Mouse (Mus musculus): ENCODE measurements around the gene Mycbpap.

Gene Mycbpap

GRCm38 (mm10) chr11:94521219-94521843 lies at the start of gene Mycbpap:
Gene Mycbpap (minus strand): TSS chr11:94521742.
- no peak for TF ChIP-seq GATA4 (IDR thresholded peaks at IDR 0.05; ENCODE audit: insufficient replicate concordance, low read length)

- TF ChIP-seq GATA4 (IDR thresholded peaks at IDR 0.05; ENCODE audit: insufficient replicate concordance, low read length): peak; percentile 79; the same call in 1 of the 2 replicates
These were observed 49.1 kb upstream of the Mycbpap start for GRCm38 (mm10) chr11:94570612-94571011.

- TF ChIP-seq GATA4 (IDR thresholded peaks at IDR 0.05; ENCODE audit: insufficient replicate concordance, low read length): no peak
These were observed 45.8 kb upstream of the Mycbpap start for GRCm38 (mm10) chr11:94567326-94567725.

- no peak for TF ChIP-seq GATA4 (IDR thresholded peaks at IDR 0.05; ENCODE audit: insufficient replicate concordance, low read length)
These were observed 45.0 kb upstream of the Mycbpap start for GRCm38 (mm10) chr11:94566534-94566933.

GRCm38 (mm10) chr11:94565151-94565479 lies 43.6 kb upstream of the Mycbpap start:
- TF ChIP-seq GATA4 (IDR thresholded peaks at IDR 0.05; ENCODE audit: insufficient replicate concordance, low read length): no peak

GRCm38 (mm10) chr11:94564437-94565150 lies 43.1 kb upstream of the Mycbpap start, which contains the start of gene Chad:
Gene Chad (plus strand): TSS chr11:94565047.
- no peak for TF ChIP-seq GATA4 (IDR thresholded peaks at IDR 0.05; ENCODE audit: insufficient replicate concordance, low read length)

GRCm38 (mm10) chr11:94563821-94564220 lies 42.3 kb upstream of the Mycbpap start:
- TF ChIP-seq GATA4 (IDR thresholded peaks at IDR 0.05; ENCODE audit: insufficient replicate concordance, low read length): no peak

- TF ChIP-seq GATA4 (IDR thresholded peaks at IDR 0.05; ENCODE audit: insufficient replicate concordance, low read length): no peak
These were observed 41.8 kb upstream of the Mycbpap start for GRCm38 (mm10) chr11:94563383-94563782.

- no peak for TF ChIP-seq GATA4 (IDR thresholded peaks at IDR 0.05; ENCODE audit: insufficient replicate concordance, low read length)
These were observed 36.7 kb upstream of the Mycbpap start for GRCm38 (mm10) chr11:94558226-94558625.

- TF ChIP-seq GATA4 (IDR thresholded peaks at IDR 0.05; ENCODE audit: insufficient replicate concordance, low read length): no peak
These were observed 28.9 kb upstream of the Mycbpap start for GRCm38 (mm10) chr11:94550442-94550744.

- no peak for TF ChIP-seq GATA4 (IDR thresholded peaks at IDR 0.05; ENCODE audit: insufficient replicate concordance, low read length)
These were observed 28.3 kb upstream of the Mycbpap start for GRCm38 (mm10) chr11:94549691-94550441.

- TF ChIP-seq GATA4 (IDR thresholded peaks at IDR 0.05; ENCODE audit: insufficient replicate concordance, low read length): peak; percentile 74; the same call in 1 of the 2 replicates
These were observed 27.5 kb upstream of the Mycbpap start, which contains the start of gene Rsad1 for GRCm38 (mm10) chr11:94548888-94549690. Gene Rsad1 (minus strand): TSS chr11:94549255.

GRCm38 (mm10) chr11:94548041-94548784 lies 26.7 kb upstream of the Mycbpap start:
- TF ChIP-seq GATA4 (IDR thresholded peaks at IDR 0.05; ENCODE audit: insufficient replicate concordance, low read length): no peak

- no peak for TF ChIP-seq GATA4 (IDR thresholded peaks at IDR 0.05; ENCODE audit: insufficient replicate concordance, low read length)
These were observed 25.7 kb upstream of the Mycbpap start for GRCm38 (mm10) chr11:94547271-94547670.
